Mouse (Mus musculus) myocyte (in vitro differentiated cells): ENCODE measurements at regions not wholly inside any gene's neighbourhood (a gene's known extent, or its start where the extent isn't known, plus 50 kb on each side); places are given as distances from the start of the nearest gene placed in this dataset.
A peak's percentile ranks its signal among the peaks of the same experiment; 100 is the strongest.

Source experiments
- H3K27me3 ChIP-seq: one replicate; pipeline ENCODE4 v1.6.1; 2011; ENCODE audit not compliant: control insufficient read depth, insufficient read depth, insufficient read length
- H3K36me3 ChIP-seq: one replicate; pipeline ENCODE4 v1.6.1; 2011; ENCODE audit not compliant: control insufficient read depth, insufficient read depth
- H3K4me2 ChIP-seq: one replicate; pipeline ENCODE4 v1.6.1; 2011; ENCODE audit warnings: low read depth, control low read depth
- H3K4me3 ChIP-seq: one replicate; pipeline ENCODE4 v1.5.1; 2011; ENCODE audit warnings: mild to moderate bottlenecking, control low read depth, moderate library complexity
- H3K79me2 ChIP-seq: one replicate; pipeline ENCODE4 v1.6.1; 2011; ENCODE audit not compliant: control insufficient read depth, insufficient read depth
- H3ac ChIP-seq: one replicate; pipeline ENCODE4 v1.6.1; 2011; ENCODE audit not compliant: control insufficient read depth, insufficient read length
- CEBPB ChIP-seq: IDR thresholded peaks from 2 replicates; pipeline ENCODE4 v1.6.1; 2011; ENCODE audit warnings: mild to moderate bottlenecking, moderate library complexity; ENCODE audit not compliant: poor library complexity, insufficient read depth, severe bottlenecking
- E2F4 ChIP-seq: IDR thresholded peaks from one replicate; pipeline ENCODE4 v1.6.1; 2011; ENCODE audit warnings: mild to moderate bottlenecking, control low read depth, moderate library complexity; ENCODE audit not compliant: insufficient read depth
- MAX ChIP-seq: IDR thresholded peaks from one replicate; pipeline ENCODE4 v1.6.1; 2011; ENCODE audit warnings: low read depth, mild to moderate bottlenecking, control low read depth
- MYOD1 ChIP-seq, 3 experiments: IDR thresholded peaks; one replicate each; pipeline ENCODE4 v1.6.1; 2011; ENCODE audit warnings: control low read depth in 2 of 3, low read depth in 2 of 3, mild to moderate bottlenecking in 2 of 3, moderate library complexity in 1 of 3; ENCODE audit not compliant: insufficient read length in 2 of 3, control insufficient read depth in 1 of 3
- MYOG ChIP-seq, 3 experiments: IDR thresholded peaks; one replicate each; pipeline ENCODE4 v1.6.1; 2011; ENCODE audit warnings: control low read depth in 2 of 3, low read depth in 2 of 3, mild to moderate bottlenecking in 2 of 3; ENCODE audit not compliant: insufficient read length in 2 of 3, control insufficient read depth in 1 of 3, insufficient read depth in 1 of 3
- POLR2A ChIP-seq: IDR thresholded peaks from one replicate; pipeline ENCODE4 v1.6.1; 2011; ENCODE audit warnings: low read depth, mild to moderate bottlenecking, control low read depth, moderate library complexity; ENCODE audit not compliant: insufficient read length
- POLR2AphosphoS2 ChIP-seq: IDR thresholded peaks from one replicate; pipeline ENCODE4 v1.6.1; 2011; ENCODE audit warnings: low read depth, control low read depth; ENCODE audit not compliant: insufficient read length
- REST ChIP-seq: IDR thresholded peaks from one replicate; pipeline ENCODE4 v1.6.1; 2011; ENCODE audit warnings: mild to moderate bottlenecking, control low read depth, moderate library complexity; ENCODE audit not compliant: insufficient read depth, insufficient read length
- SRF ChIP-seq: IDR thresholded peaks from one replicate; pipeline ENCODE4 v1.6.1; 2011; ENCODE audit warnings: low read depth; ENCODE audit not compliant: control insufficient read depth, insufficient read length
- TCF12 ChIP-seq: IDR thresholded peaks from one replicate; pipeline ENCODE4 v1.6.1; 2011; ENCODE audit warnings: mild to moderate bottlenecking, control low read depth; ENCODE audit not compliant: poor library complexity, insufficient read depth, severe bottlenecking
- TCF3 ChIP-seq: IDR thresholded peaks from one replicate; pipeline ENCODE4 v1.6.1; 2011; ENCODE audit warnings: low read depth, control low read depth; ENCODE audit not compliant: insufficient read length
- USF1 ChIP-seq: IDR thresholded peaks from one replicate; pipeline ENCODE4 v1.6.1; 2011; ENCODE audit warnings: low read depth, mild to moderate bottlenecking, control low read depth, moderate library complexity

DNA sequence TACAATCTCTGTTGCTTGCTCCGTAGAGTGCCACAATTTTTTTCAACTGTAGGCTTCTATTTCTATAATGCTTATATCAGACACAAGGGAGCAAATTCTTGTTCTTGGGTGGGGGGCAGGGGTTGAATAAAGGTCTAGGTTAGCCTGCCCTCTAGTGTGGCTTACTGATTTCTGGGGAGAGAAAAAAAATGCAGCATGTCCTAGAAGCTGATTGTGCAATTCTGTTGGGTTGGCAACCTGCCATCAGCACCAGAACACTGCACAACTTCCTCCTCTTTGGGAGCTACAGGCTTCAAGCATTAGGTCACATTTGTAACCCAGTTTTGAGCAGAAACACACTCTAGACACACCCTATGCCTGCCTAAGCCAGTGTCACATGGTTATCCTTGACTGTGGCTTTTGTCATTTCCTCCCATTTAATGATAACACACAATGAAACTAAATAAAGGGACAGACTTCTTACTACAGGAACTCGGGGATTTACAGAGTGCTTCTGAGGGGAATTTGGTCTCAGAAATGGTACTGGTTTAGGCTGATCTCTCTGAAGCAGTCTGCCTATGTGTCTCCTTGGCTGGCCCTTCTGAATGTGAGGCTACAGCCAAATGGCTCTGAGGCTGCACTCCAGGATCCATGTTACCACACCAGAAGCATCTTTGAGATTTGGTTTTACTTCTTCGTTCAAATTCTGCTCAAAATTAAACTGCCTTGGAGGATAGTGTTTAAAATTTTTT is 389.2 kb downstream of the Atp6ap1l start:
- Histone ChIP-seq H3K4me3 (no peak overlapping the region), H3ac (no peak overlapping the region), H3K27me3 (no peaks in the 10 kb centered on the region), H3K4me2 (no peak overlapping the region), H3K36me3 (no peaks in the 10 kb centered on the region), H3K79me2 (no peaks in the 10 kb centered on the region)
- TF ChIP-seq MYOD1 (IDR thresholded peaks at IDR 0.05; ENCODE audit: control insufficient read depth in 1 of 3, insufficient read length in 2 of 3, low read depth in 2 of 3), result no peak
- no peak for TF ChIP-seq MYOG (IDR thresholded peaks at IDR 0.05; ENCODE audit: control insufficient read depth in 1 of 3, insufficient read depth in 1 of 3, insufficient read length in 2 of 3, low read depth in 2 of 3)
- no peak for TF ChIP-seq TCF12
- TF ChIP-seq USF1, result peak; percentile 75
- peak; percentile 99 for TF ChIP-seq CEBPB
- no peak for TF ChIP-seq REST
- no peak for TF ChIP-seq MAX
- TF ChIP-seq POLR2AphosphoS2, result no peak
- TF ChIP-seq TCF3, result no peak

DNA sequence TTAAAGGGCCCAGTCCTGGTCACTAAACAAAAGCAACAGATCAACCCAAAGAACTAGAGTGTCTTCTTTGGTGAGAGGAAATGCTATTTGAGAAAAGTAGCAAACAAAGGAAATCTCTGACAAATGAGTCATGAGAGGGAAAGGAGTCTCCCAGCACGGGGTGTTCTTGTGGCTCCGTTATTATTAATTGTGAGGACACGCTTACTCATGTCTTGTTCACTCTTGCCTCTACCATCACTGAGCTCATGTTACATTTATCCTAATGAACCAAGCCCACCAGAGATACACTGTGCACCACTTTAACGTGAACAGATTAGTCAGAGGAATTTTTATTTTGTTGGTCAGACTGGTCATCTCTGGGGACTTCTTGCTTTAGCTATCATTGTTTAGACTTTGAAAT is 391.3 kb downstream of the Atp6ap1l start:
- TF ChIP-seq CEBPB (0 out of 2 replicates have a peak, but pooled peaks have one; percentile 12), SRF (no peak)

DNA sequence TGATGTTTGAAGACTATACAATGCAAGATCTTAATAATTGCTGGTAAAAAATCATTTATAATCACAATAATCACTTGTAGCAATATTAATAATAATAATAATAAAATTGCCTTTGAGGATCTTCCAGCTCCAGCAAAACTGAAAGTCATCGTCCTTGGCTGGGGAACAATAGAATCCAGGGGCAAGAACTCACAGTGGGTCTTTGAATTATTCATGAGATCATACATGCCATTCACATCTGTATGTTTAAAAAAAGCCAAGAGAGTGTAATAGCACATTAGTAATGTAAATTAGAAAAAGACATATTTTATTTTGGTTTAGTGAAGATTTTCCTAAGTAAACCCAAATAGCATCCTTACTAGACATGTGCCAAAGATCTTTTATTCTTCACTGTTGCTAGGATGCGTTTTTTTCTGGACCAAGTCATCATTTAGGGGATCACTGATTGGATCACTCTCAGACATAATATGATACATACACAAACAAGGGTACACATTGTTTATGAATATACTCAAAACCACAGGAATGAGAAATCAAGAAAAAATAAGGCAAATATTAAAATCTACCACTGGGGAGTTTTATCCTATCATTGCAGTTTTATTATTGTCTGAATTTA is 392.3 kb downstream of the Atp6ap1l start:
- no peak overlapping the region for H3K4me2 ChIP-seq
- H3K79me2 ChIP-seq, result no peaks in the 10 kb centered on the region
- TF ChIP-seq CEBPB, result no peak
- no peak for TF ChIP-seq TCF12
- no peak for TF ChIP-seq POLR2A
- no peak for TF ChIP-seq REST
- TF ChIP-seq E2F4, result no peak
- TF ChIP-seq MYOG (IDR thresholded peaks at IDR 0.05; ENCODE audit: control insufficient read depth in 1 of 3, insufficient read depth in 1 of 3, insufficient read length in 2 of 3, low read depth in 2 of 3), result no peak
- no peak for TF ChIP-seq MAX
- no peak for TF ChIP-seq USF1
- TF ChIP-seq MYOD1 (IDR thresholded peaks at IDR 0.05; ENCODE audit: control insufficient read depth in 1 of 3, insufficient read length in 2 of 3, low read depth in 2 of 3), result no peak
- no peak for TF ChIP-seq TCF3
- TF ChIP-seq SRF, result no peak
- no peak for TF ChIP-seq POLR2AphosphoS2
- H3K27me3 ChIP-seq, result no peaks in the 10 kb centered on the region
- H3ac ChIP-seq, result no peak overlapping the region
- no peaks in the 10 kb centered on the region for H3K36me3 ChIP-seq
- H3K4me3 ChIP-seq, result no peak overlapping the region

More for the DNA sequence above, 391.3 kb downstream of the Atp6ap1l start:
- Histone ChIP-seq H3ac (no peak overlapping the region), H3K79me2 (no peaks in the 10 kb centered on the region), H3K4me3 (no peak overlapping the region), H3K4me2 (peak overlapping the region; percentile 63), H3K36me3 (no peaks in the 10 kb centered on the region), H3K27me3 (no peaks in the 10 kb centered on the region)

DNA sequence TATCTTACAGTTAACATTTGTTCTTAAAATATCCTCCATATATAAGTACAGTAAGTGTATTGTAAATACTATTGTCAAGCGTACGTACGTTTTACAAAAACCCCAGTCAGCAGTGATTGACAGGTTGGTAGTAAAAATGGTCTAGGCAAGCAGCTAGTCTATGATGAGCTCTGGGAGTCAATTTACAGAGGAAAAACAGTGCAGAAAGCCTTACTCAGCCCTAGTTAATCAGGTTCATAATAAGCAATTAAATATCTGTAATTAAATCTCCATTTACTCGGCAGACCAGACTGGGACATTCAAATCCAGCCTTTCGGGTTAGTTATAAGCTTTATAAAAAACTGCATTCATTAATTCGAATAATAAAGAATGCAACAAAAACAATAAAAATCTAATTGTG is 394.7 kb downstream of the Atp6ap1l start:
- H3K79me2 ChIP-seq, result no peaks in the 10 kb centered on the region
- no peaks in the 10 kb centered on the region for H3K36me3 ChIP-seq
- no peaks in the 10 kb centered on the region for H3K27me3 ChIP-seq
- TF ChIP-seq MYOG (IDR thresholded peaks at IDR 0.05; ENCODE audit: control insufficient read depth in 1 of 3, insufficient read depth in 1 of 3, insufficient read length in 2 of 3, low read depth in 2 of 3) (no peak), POLR2A (no peak), E2F4 (no peak), USF1 (no peak), TCF3 (no peak), CEBPB (no peak), SRF (no peak), REST (no peak), POLR2AphosphoS2 (no peak)
- H3ac ChIP-seq, result no peak overlapping the region
- no peak overlapping the region for H3K4me2 ChIP-seq
- no peak overlapping the region for H3K4me3 ChIP-seq

DNA sequence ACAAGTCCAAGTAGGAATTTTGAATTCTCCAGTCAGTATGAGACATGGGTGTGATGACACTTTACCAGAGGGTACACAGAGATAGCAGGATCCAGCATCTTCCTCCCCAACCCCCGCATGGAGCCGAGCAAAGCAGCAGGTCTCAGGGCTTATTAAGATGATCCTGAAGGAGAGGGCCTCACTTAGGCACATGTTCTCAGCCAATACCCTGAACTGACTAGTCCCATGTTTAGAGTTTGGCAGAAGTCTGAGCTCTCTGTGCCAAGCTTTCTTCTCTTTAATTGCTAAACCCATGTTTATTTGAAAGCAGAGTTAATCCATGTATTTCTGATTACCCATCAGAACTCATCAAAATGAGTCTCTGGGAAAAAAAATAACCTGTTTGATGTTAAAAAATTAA is 402.0 kb downstream of the Atp6ap1l start:
- Histone ChIP-seq H3K4me3 (no peak overlapping the region), H3ac (no peak overlapping the region), H3K4me2 (no peak overlapping the region), H3K36me3 (no peaks in the 10 kb centered on the region), H3K79me2 (no peaks in the 10 kb centered on the region), H3K27me3 (no peaks in the 10 kb centered on the region)
- TF ChIP-seq CEBPB (no peak), POLR2AphosphoS2 (no peak), MAX (no peak), TCF12 (no peak), MYOG (IDR thresholded peaks at IDR 0.05; ENCODE audit: control insufficient read depth in 1 of 3, insufficient read depth in 1 of 3, insufficient read length in 2 of 3, low read depth in 2 of 3) (no peak), REST (no peak), SRF (no peak), TCF3 (no peak), E2F4 (no peak), MYOD1 (IDR thresholded peaks at IDR 0.05; ENCODE audit: control insufficient read depth in 1 of 3, insufficient read length in 2 of 3, low read depth in 2 of 3) (no peak), USF1 (no peak)
